Mouse (Mus musculus) CH12.LX (cell line): ENCODE measurements at regions not wholly inside any gene's neighbourhood (a gene's known extent, or its start where the extent isn't known, plus 50 kb on each side); places are given as distances from the start of the nearest gene placed in this dataset.

ENCODE experiments used
- DNase-seq: peaks from one replicate; pipeline ENCODE4 v3.0.0-alpha.2; 2013; ENCODE audit errors: extremely low read depth
- H3K27ac ChIP-seq: 2 replicates; pipeline ENCODE4 v1.5.1; 2012; ENCODE audit warnings: low read depth, mild to moderate bottlenecking, control low read depth, moderate library complexity; ENCODE audit not compliant: insufficient read depth
- H3K27me3 ChIP-seq: replicated peaks from 2 replicates; pipeline ENCODE3; 2012; ENCODE audit warnings: inconsistent platforms
- H3K36me3 ChIP-seq, 2 experiments: replicated peaks in 1 of 2; 2 replicates each; pipeline versions ENCODE3 to v1.6.1; 2012; ENCODE audit warnings: inconsistent platforms in 1 of 2, low read length in 1 of 2, mild to moderate bottlenecking in 1 of 2, mixed read lengths in 1 of 2, moderate library complexity in 1 of 2; ENCODE audit not compliant: control insufficient read depth in 1 of 2, insufficient read depth in 1 of 2
- H3K4me1 ChIP-seq, 2 experiments: 2 replicates each; pipeline ENCODE4 v1.6.1; 2012; ENCODE audit warnings: inconsistent platforms in 1 of 2, moderate library complexity in 1 of 2; ENCODE audit not compliant: insufficient read depth in 2 of 2, control insufficient read depth in 1 of 2
- H3K4me2 ChIP-seq: 2 replicates; pipeline ENCODE4 v1.6.1; 2012; ENCODE audit warnings: low read depth, mild to moderate bottlenecking, control low read depth; ENCODE audit not compliant: poor library complexity, insufficient read depth, severe bottlenecking
- H3K4me3 ChIP-seq, 3 experiments: fragments of 150-350 bp in 1 of 3; sonication (generic) in 1 of 3; replicated peaks in 1 of 3; 2 replicates each; pipeline versions ENCODE3 to v1.5.1; 2011 to 2012; ENCODE audit warnings: low read depth in 2 of 3, low read length in 2 of 3, mild to moderate bottlenecking in 2 of 3, moderate library complexity in 2 of 3, control low read depth in 1 of 3, improper control_type of control experiment in 1 of 3, inconsistent platforms in 1 of 3, mixed read lengths in 1 of 3; ENCODE audit not compliant: poor library complexity in 1 of 3
- H3K79me2 ChIP-seq: replicated peaks from 2 replicates; pipeline ENCODE4 v1.6.1; 2012; ENCODE audit warnings: mild to moderate bottlenecking, moderate library complexity; ENCODE audit not compliant: control insufficient read depth, poor library complexity, insufficient read depth, severe bottlenecking; ENCODE audit errors: extremely low read depth
- H3K9ac ChIP-seq: 2 replicates; pipeline ENCODE4 v1.6.1; 2012; ENCODE audit warnings: low read depth, mild to moderate bottlenecking, control low read depth, moderate library complexity; ENCODE audit not compliant: insufficient read depth
- H3K9me3 ChIP-seq: replicated peaks from 2 replicates; pipeline ENCODE3; 2012; ENCODE audit warnings: low read length, inconsistent platforms, mixed read lengths
- BHLHE40 ChIP-seq: IDR thresholded peaks from 2 replicates; pipeline ENCODE4 v1.6.1; 2011; ENCODE audit warnings: mild to moderate bottlenecking, low read depth, low read length, improper control_type of control experiment
- CTCF ChIP-seq, 2 experiments: IDR thresholded peaks in 1 of 2; conservative IDR thresholded peaks in 1 of 2; 2 replicates each; pipeline ENCODE4 v1.5.1; 2011 to 2012; ENCODE audit warnings: low read depth in 2 of 2, low read length in 2 of 2, improper control_type of control experiment in 1 of 2, inconsistent platforms in 1 of 2, mild to moderate bottlenecking in 1 of 2, moderate library complexity in 1 of 2
- EP300 ChIP-seq: IDR thresholded peaks from 2 replicates; pipeline ENCODE4 v1.6.1; 2011; ENCODE audit warnings: low read length, improper control_type of control experiment
- HCFC1 ChIP-seq: IDR thresholded peaks from 2 replicates; pipeline ENCODE4 v1.6.1; 2012; ENCODE audit warnings: low read depth, mild to moderate bottlenecking, inconsistent platforms, low read length, improper control_type of control experiment
- JUN ChIP-seq: IDR thresholded peaks from 2 replicates; pipeline ENCODE4 v1.6.1; 2011; ENCODE audit warnings: low read depth, mild to moderate bottlenecking, low read length, improper control_type of control experiment, moderate library complexity; ENCODE audit not compliant: insufficient read depth
- KAT2A ChIP-seq: IDR thresholded peaks from 2 replicates; pipeline ENCODE4 v1.6.1; 2012; ENCODE audit warnings: low read length, improper control_type of control experiment, inconsistent platforms; ENCODE audit not compliant: insufficient replicate concordance
- MAX ChIP-seq: IDR thresholded peaks from 2 replicates; pipeline ENCODE4 v1.6.1; 2011; ENCODE audit warnings: low read length, improper control_type of control experiment
- MAZ ChIP-seq: IDR thresholded peaks from 2 replicates; pipeline ENCODE4 v1.6.1; 2012; ENCODE audit warnings: low read depth, mild to moderate bottlenecking, inconsistent platforms, low read length, improper control_type of control experiment, moderate library complexity
- MYC ChIP-seq: IDR thresholded peaks from 2 replicates; pipeline ENCODE4 v1.6.1; 2011; ENCODE audit warnings: low read depth, mild to moderate bottlenecking, improper control_type of control experiment, low read length
- NELFE ChIP-seq: IDR thresholded peaks from 2 replicates; pipeline ENCODE4 v1.6.1; 2011; ENCODE audit warnings: low read depth, low read length, improper control_type of control experiment
- NRF1 ChIP-seq: IDR thresholded peaks from 2 replicates; pipeline ENCODE4 v1.6.1; 2014; ENCODE audit warnings: low read depth, mild to moderate bottlenecking, inconsistent platforms, low read length, improper control_type of control experiment, moderate library complexity
- PAX5 ChIP-seq: IDR thresholded peaks from 2 replicates; pipeline ENCODE4 v1.6.1; 2012; ENCODE audit warnings: low read length, inconsistent platforms, mixed read lengths
- POLR2A ChIP-seq: IDR thresholded peaks from 2 replicates; pipeline ENCODE4 v1.6.1; 2011; ENCODE audit warnings: low read depth, mild to moderate bottlenecking, improper control_type of control experiment, low read length
- POLR2AphosphoS2 ChIP-seq: IDR thresholded peaks from 2 replicates; pipeline ENCODE4 v1.6.1; 2011; ENCODE audit warnings: low read depth, low read length, improper control_type of control experiment
- SIN3A ChIP-seq: IDR thresholded peaks from 2 replicates; pipeline ENCODE4 v1.6.1; 2012; ENCODE audit warnings: low read length, improper control_type of control experiment, inconsistent platforms
- UBTF ChIP-seq: IDR thresholded peaks from 2 replicates; pipeline ENCODE4 v1.6.1; 2012; ENCODE audit warnings: low read depth, mild to moderate bottlenecking, inconsistent platforms, low read length, improper control_type of control experiment, moderate library complexity
- USF2 ChIP-seq: conservative IDR thresholded peaks from 2 replicates; pipeline ENCODE4 v1.6.1; 2011; ENCODE audit warnings: low read depth, low read length, improper control_type of control experiment
- ZKSCAN1 ChIP-seq: IDR thresholded peaks from 2 replicates; pipeline ENCODE4 v1.6.1; 2012; ENCODE audit warnings: low read depth, inconsistent platforms, low read length, improper control_type of control experiment, borderline replicate concordance
- ZMIZ1 ChIP-seq: IDR thresholded peaks from 2 replicates; pipeline ENCODE4 v1.6.1; 2012; ENCODE audit warnings: low read depth, mild to moderate bottlenecking, inconsistent platforms, low read length, improper control_type of control experiment
- ZNF384 ChIP-seq: IDR thresholded peaks from 2 replicates; pipeline ENCODE4 v1.6.1; 2012; ENCODE audit warnings: low read depth, low read length, improper control_type of control experiment, inconsistent platforms
- dilution Hi-C: fragments of 300-500 bp; cut with MboI; formaldehyde crosslinking; loops from 2 replicates; pipeline ENCODE4 v1.14.3; 2020; ENCODE audit warnings: low sequenced_read_pairs; ENCODE audit not compliant: extremely low pct_unique_long_range_greater_than_20kb, extremely low pct_ligation_motif_present
- in situ Hi-C: fragments of 300-500 bp; cut with MboI; formaldehyde crosslinking; loops from 3 replicates; pipeline ENCODE4 v1.14.3; 2019; ENCODE audit warnings: low sequenced_read_pairs, low pct_ligation_motif_present, low pct_unique_long_range_greater_than_20kb, mixed read lengths

DNA sequence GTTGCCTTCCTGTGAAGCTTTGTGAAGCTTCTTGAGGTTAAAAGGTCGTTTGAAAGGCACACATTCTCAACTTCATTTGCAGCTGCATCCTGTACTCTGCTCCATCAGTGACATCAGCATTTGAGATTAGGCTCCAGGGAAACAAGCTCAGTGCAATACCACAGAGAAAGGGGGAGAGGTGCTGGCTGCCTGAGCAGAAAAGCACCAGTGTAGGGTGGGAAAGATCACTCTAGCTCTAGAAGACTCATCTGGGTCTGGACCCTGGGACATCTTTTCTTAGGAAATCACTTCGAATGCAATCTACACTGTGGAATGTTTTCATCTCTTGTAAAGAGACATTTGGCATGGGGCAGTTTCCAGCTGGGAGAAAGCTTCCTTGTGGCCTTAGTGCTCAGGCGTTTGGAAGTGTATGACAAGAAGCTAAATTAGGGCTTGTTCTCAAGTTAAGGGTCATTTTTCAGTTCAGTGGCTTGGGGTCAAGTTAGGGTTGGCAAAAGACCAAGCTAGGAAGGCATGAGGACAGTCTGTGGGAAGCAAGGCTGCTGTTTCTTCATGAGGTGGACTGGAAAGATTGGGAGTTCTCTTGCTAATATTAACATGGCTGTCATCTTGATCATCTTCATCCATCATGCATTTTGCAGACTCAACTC lies 370.5 kb upstream of the Gm6657 start:
- Histone ChIP-seq H3K9ac (no peak overlapping the region), H3K27ac (no peak overlapping the region), H3K36me3 (no peaks in the 10 kb centered on the region), H3K4me3 (no peak overlapping the region), H3K79me2 (no peaks in the 10 kb centered on the region), H3K27me3 (no peaks in the 10 kb centered on the region), H3K9me3 (peaks cover 6% of the 10 kb centered on the region), H3K4me2 (no peak overlapping the region), H3K4me1 (no peaks in the 10 kb centered on the region)
- no peak for TF ChIP-seq EP300
- TF ChIP-seq BHLHE40, result no peak
- no peak for TF ChIP-seq NRF1
- no peak for TF ChIP-seq MAZ
- no peak for TF ChIP-seq CTCF (conservative IDR thresholded peaks at IDR 0.05 in 1 of 2, IDR thresholded peaks at IDR 0.05 in 1 of 2; ENCODE audit: low read depth in 2 of 2, low read length in 2 of 2)
- TF ChIP-seq ZKSCAN1, result no peak
- TF ChIP-seq POLR2A, result no peak
- no peak for DNase-seq
- dilution Hi-C loops, result no loop called here
- in situ Hi-C loops, result no loop called here

DNA sequence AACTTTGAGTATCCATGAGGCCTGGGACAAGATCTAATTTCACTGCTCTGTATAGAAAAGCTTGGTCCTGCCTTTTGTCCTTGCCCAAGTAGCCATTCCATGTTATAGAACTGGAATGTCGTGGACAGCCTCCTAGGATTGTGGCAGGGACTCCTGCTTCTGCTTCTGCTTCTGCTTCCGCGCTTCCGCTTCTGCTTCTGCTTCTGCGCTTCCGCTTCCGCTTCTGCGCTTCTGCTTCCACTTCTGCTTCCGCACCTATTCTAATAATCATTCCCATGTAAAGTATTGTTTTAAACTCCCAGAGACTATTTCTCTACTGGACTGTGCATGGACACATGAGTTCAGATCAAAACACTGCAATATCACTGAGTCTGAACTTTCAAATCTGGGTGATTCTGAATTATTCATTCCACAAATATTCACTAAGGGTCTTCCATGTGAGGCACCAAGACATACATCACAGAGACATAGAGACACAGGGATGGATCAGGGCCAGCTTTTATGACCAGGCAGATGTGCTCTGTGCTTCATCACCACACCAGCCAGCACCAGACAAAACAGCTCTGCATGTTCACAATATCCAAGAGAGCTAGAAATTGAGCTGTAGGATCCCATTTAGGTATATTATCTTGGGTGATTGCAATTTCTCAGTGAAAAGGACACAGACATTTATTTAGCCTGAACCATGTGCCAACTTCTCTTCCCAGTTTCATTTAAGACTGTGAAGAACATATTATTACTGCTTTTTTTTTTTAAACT lies 360.5 kb upstream of the Gm6657 start:
- Histone ChIP-seq H3K9ac (no peak overlapping the region), H3K4me3 (no peak overlapping the region), H3K27me3 (no peaks in the 10 kb centered on the region), H3K36me3 (no peaks in the 10 kb centered on the region), H3K4me1 (no peaks in the 10 kb centered on the region), H3K79me2 (no peaks in the 10 kb centered on the region), H3K9me3 (no peaks in the 10 kb centered on the region), H3K4me2 (no peak overlapping the region), H3K27ac (no peak overlapping the region)
- dilution Hi-C loops, result no loop called here
- in situ Hi-C loops, result no loop called here
- TF ChIP-seq HCFC1, result no peak
- TF ChIP-seq CTCF (conservative IDR thresholded peaks at IDR 0.05 in 1 of 2, IDR thresholded peaks at IDR 0.05 in 1 of 2; ENCODE audit: low read depth in 2 of 2, low read length in 2 of 2), result no peak
- no peak for TF ChIP-seq SIN3A
- no peak for DNase-seq

DNA sequence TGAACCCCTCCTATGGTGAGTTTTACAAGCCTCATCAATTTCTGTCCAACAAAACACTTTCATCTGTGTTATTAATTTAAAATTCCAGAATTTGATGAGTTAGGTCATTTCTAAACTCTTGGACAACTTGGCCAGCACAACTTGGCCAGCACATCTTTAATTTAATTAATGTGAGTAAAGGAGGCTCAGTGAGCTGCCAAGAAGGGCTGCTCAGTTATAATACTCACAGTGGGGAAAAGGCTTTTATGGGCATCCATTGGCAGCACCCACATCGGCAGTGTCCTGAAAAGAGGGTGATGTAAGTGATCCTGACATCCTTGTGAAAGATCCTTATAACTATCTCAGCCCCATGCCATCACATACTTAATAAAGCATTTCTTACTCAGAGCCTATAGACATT lies 359.2 kb upstream of the Gm6657 start:
- H3K79me2 ChIP-seq, result no peaks in the 10 kb centered on the region
- dilution Hi-C loops, result no loop called here
- no peak overlapping the region for H3K4me3 ChIP-seq
- TF ChIP-seq BHLHE40 (no peak), POLR2AphosphoS2 (no peak), CTCF (conservative IDR thresholded peaks at IDR 0.05 in 1 of 2, IDR thresholded peaks at IDR 0.05 in 1 of 2; ENCODE audit: low read depth in 2 of 2, low read length in 2 of 2) (no peak), ZMIZ1 (no peak), KAT2A (no peak), NRF1 (no peak), MYC (no peak), ZNF384 (no peak), PAX5 (no peak), EP300 (no peak), UBTF (no peak), USF2 (no peak), NELFE (no peak), MAX (no peak), JUN (no peak)
- H3K27ac ChIP-seq, result no peak overlapping the region
- H3K4me1 ChIP-seq, result no peaks in the 10 kb centered on the region
- no peak overlapping the region for H3K9ac ChIP-seq
- no peak for DNase-seq
- H3K4me2 ChIP-seq, result no peak overlapping the region
- no peaks in the 10 kb centered on the region for H3K36me3 ChIP-seq
- no peaks in the 10 kb centered on the region for H3K27me3 ChIP-seq
- in situ Hi-C loops, result no loop called here
- H3K9me3 ChIP-seq, result no peaks in the 10 kb centered on the region
